Mouse (Mus musculus) G1E (cell line): ENCODE data around the gene Capn7. TPM values are rescaled to one million over a fixed set of nuclear protein-coding genes. Genes with fewer than 3 reads are reported as not detected.
A peak's percentile ranks its signal among the peaks of the same experiment; 100 is the strongest.

Source experiments
- ATAC-seq: 2 replicates; pipeline ENCODE4 v1.8.0; 2016; ENCODE audit warnings: mild to moderate bottlenecking; ENCODE audit not compliant: insufficient number of reproducible peaks, poor library complexity, low FRiP score, severe bottlenecking; ENCODE audit errors: extremely low read depth
- DNase-seq: peaks from one replicate; pipeline ENCODE4 v3.0.0; 2012; ENCODE audit warnings: low spot score
- H3K27me3 ChIP-seq: 2 replicates; pipeline ENCODE4 v1.6.1; 2012; ENCODE audit warnings: mild to moderate bottlenecking, low read length, inconsistent platforms; ENCODE audit not compliant: insufficient read depth
- H3K36me3 ChIP-seq: replicated peaks from 2 replicates; pipeline ENCODE3; 2012; ENCODE audit warnings: mild to moderate bottlenecking, inconsistent platforms
- H3K4me1 ChIP-seq: 2 replicates; pipeline ENCODE4 v1.6.1; 2012; ENCODE audit warnings: low read depth, low read length, inconsistent platforms, mixed read lengths; ENCODE audit not compliant: insufficient read depth
- H3K4me3 ChIP-seq: 2 replicates; pipeline ENCODE4 v1.5.1; 2012; ENCODE audit warnings: low read depth, mild to moderate bottlenecking, inconsistent platforms, low read length, moderate library complexity, mixed read lengths
- H3K9me3 ChIP-seq: replicated peaks from 2 replicates; pipeline ENCODE4 v1.6.1; 2012; ENCODE audit warnings: inconsistent platforms
- CTCF ChIP-seq: IDR thresholded peaks from 2 replicates; pipeline ENCODE4 v1.5.1; 2012; ENCODE audit warnings: low read depth, low read length, inconsistent platforms, mixed read lengths
- GATA1 ChIP-seq: IDR thresholded peaks from 2 replicates; pipeline ENCODE4 v1.6.1; 2012; ENCODE audit warnings: borderline replicate concordance, low read length, inconsistent platforms, mixed read lengths
- GATA2 ChIP-seq: IDR thresholded peaks from 2 replicates; pipeline ENCODE4 v1.6.1; 2012; ENCODE audit warnings: low read depth, low read length, inconsistent platforms, borderline replicate concordance
- POLR2AphosphoS5 ChIP-seq: IDR thresholded peaks from 2 replicates; pipeline ENCODE4 v1.6.1; 2012; ENCODE audit warnings: low read depth, low read length, inconsistent platforms; ENCODE audit not compliant: insufficient replicate concordance
- TAL1 ChIP-seq: conservative IDR thresholded peaks from 2 replicates; pipeline ENCODE4 v1.6.1; 2012; ENCODE audit warnings: low read depth, low read length, inconsistent platforms, mixed read lengths
- polyA plus RNA-seq: library from polyadenylated mRNA; stranded (reverse); fragments of >175 nt; gene quantifications from 2 replicates; pipeline ENCODE4 v1.2.3, GENCODE M21; 2012
- total RNA-seq, 2 experiments: library from RNA; stranded (forward) in 1 of 2; stranded (reverse) in 1 of 2; fragments of 200-1000 nt in 1 of 2; fragments of >200 nt in 1 of 2; fragmentation: Nextera tagmentation in 1 of 2; gene quantifications; 2 replicates each; pipeline ENCODE4 v1.2.3; 2014 to 2017

The Capn7 gene
- total and polyA plus RNA-seq, 3 experiments = 6.6 to 66.6 (median 46.9) TPM

DNA sequence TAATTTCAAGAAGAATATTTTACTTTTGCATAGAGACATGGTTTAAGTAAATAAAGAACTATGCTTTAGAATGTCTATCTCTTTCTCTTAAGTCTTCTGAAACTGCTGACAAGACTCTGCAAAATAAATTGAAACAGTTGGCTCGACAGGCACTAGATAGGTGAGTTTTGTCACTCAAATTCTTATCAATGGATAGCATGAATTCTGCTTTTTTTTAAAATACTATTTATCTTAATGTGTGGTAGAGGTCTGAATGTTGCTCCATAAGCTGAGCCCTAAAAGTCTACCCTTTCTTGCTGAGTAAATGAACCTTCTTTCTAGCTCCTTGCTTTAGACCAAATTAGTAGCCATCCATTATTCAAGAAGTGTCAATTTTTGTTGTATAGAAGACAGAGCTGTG, 8.9 kb downstream of the Capn7 start:
- DNase-seq (no peak), ATAC-seq (no peak)
- no peaks in the 10 kb centered on the region for H3K9me3 ChIP-seq
- no peaks in the 10 kb centered on the region for H3K4me1 ChIP-seq
- no peak overlapping the region for H3K4me3 ChIP-seq
- H3K36me3 ChIP-seq = peaks cover 69% of the 10 kb centered on the region
- TF ChIP-seq GATA1 (no peak), TAL1 (no peak), GATA2 (no peak), POLR2AphosphoS5 (no peak), CTCF (no peak)
- no peaks in the 10 kb centered on the region for H3K27me3 ChIP-seq

DNA sequence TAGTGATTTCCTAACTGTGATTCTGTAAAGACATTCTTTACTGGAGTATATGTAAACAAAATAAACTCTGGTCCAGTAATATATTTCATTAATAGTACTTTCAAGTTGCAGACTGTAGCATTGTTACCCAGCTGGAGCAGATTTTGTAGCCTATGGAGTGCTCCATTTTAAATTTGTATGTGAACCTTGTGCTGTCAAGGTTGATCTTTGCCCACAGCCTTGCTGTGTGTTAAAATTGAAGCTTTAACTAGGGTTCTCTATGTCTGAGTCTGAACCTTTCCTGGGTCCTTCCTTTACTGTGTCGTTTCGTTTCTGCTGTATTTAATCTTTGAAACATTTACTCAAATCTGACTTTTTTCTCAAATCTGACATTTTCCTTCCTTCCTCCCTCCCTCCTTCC, 25.8 kb downstream of the Capn7 start:
- H3K36me3 ChIP-seq = peaks cover 72% of the 10 kb centered on the region
- DNase-seq (no peak), ATAC-seq (no peak)
- TF ChIP-seq TAL1 (no peak), GATA2 (no peak), GATA1 (no peak)
- H3K27me3 ChIP-seq = no peaks in the 10 kb centered on the region
- H3K9me3 ChIP-seq = no peaks in the 10 kb centered on the region
- no peak overlapping the region for H3K4me3 ChIP-seq
- peaks cover 25% of the 10 kb centered on the region for H3K4me1 ChIP-seq

- no peak overlapping the region for H3K4me3 ChIP-seq
- H3K36me3 ChIP-seq = peaks cover 80% of the 10 kb centered on the region
- DNase-seq (no peak), ATAC-seq (peak; percentile 60)
- TF ChIP-seq CTCF (no peak), GATA2 (no peak), TAL1 (peak; percentile 56)
- H3K27me3 ChIP-seq = no peaks in the 10 kb centered on the region
- H3K4me1 ChIP-seq = peaks cover 32% of the 10 kb centered on the region
- H3K9me3 ChIP-seq = no peaks in the 10 kb centered on the region
These were observed 28.2 kb downstream of the Capn7 start for GRCm38 (mm10) chr14:31364589-31364988.

DNA sequence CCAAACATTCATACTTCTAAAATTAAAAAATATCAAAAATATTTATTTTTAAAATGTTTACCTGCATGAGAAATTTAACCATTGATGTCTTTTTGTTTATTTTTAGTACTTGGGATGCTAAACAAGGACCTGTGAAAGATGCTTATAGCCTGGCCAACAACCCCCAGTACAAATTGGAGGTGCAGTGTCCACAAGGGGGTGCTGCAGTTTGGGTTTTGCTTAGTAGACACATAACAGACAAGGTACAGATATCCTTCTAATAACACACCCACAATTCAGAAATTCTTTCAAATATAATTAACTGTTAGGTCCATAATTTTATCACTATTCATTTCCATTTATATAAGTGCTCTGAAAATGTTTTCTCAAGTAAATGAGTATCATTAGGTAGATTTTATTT, 28.9 kb downstream of the Capn7 start:
- ATAC-seq (no peak), DNase-seq (no peak)
- Histone ChIP-seq H3K9me3 (no peaks in the 10 kb centered on the region), H3K4me3 (no peak overlapping the region), H3K27me3 (no peaks in the 10 kb centered on the region), H3K36me3 (peaks cover 81% of the 10 kb centered on the region), H3K4me1 (peaks cover 32% of the 10 kb centered on the region)
- TF ChIP-seq CTCF = no peak
- TF ChIP-seq GATA2 = no peak
- TF ChIP-seq GATA1 = no peak
- TF ChIP-seq POLR2AphosphoS5 = no peak
- no peak for TF ChIP-seq TAL1

DNA sequence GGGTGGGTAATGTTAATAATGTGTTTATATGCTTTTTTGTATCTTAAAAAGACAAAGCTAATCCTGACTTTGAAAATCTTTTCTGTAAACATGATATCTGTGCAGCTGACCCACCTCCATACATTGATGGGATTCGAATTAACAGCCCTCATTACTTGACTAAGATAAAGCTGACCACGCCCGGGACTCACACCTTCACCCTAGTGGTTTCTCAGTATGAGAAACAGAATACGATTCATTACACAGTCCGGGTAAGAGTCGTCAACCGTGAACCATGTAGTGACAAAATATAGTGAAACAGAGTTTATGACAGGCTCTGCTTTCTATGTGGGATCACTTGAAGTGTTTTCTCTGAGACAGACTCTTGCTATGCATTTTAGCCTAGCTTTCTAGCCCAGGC, 31.5 kb downstream of the Capn7 start:
- Histone ChIP-seq H3K9me3 (no peaks in the 10 kb centered on the region), H3K4me1 (peaks cover 23% of the 10 kb centered on the region), H3K36me3 (peaks cover 77% of the 10 kb centered on the region), H3K27me3 (no peaks in the 10 kb centered on the region), H3K4me3 (no peak overlapping the region)
- no peak for DNase-seq
- TF ChIP-seq GATA1 (no peak), POLR2AphosphoS5 (no peak), TAL1 (no peak), GATA2 (no peak), CTCF (no peak)
- ATAC-seq = no peak

DNA sequence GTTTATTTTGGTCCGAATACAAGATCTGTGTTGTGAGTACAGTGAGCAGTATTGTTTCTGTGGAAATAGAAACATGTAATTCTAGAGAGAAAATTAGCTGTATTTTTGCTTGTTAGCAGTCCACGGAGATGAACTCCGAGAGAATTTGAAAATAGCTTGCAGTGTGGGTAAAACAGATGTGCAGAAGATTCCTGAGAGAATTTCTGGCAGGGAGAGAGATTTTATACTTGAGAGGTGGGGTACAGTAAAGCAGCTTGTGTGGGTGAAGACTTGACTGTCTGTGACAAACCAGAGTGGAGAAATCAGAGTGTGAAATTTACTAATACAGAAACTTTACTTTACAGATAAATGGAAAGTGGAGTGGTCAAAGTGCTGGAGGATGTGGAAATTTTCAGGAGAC, 32.9 kb downstream of the Capn7 start:
- H3K27me3 ChIP-seq = no peaks in the 10 kb centered on the region
- peaks cover 79% of the 10 kb centered on the region for H3K36me3 ChIP-seq
- H3K4me1 ChIP-seq = peaks cover 21% of the 10 kb centered on the region
- DNase-seq = no peak
- no peak for ATAC-seq
- no peak for TF ChIP-seq TAL1
- TF ChIP-seq GATA1 = no peak
- no peak for TF ChIP-seq CTCF
- no peak for TF ChIP-seq GATA2
- no peak for TF ChIP-seq POLR2AphosphoS5
- H3K9me3 ChIP-seq = no peaks in the 10 kb centered on the region
- H3K4me3 ChIP-seq = no peak overlapping the region

DNA sequence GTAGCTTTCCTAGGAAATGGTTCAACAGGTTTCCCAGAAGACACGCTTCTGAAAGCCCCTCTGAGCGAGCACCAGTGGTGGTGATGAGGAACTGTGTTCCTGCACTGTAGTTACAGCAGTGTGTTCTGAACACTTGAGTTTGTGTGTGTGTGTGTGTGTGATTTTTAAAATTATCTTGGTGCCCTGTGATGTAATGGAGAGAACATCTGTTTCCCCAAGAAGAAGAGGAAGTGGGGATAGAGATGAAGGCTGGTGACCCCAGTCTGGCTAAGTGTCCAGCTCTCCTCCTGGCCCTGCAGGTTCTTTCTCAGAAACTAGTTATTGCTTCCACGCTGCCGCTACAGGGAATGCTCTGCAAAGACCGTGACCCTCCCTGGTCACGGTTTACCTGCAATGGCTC, 38.0 kb downstream of the Capn7 start:
- Histone ChIP-seq H3K4me3 (no peak overlapping the region), H3K27me3 (no peaks in the 10 kb centered on the region), H3K4me1 (0 out of 2 replicates have a peak, but pooled peaks cover 3% of the 10 kb centered on the region), H3K9me3 (no peaks in the 10 kb centered on the region), H3K36me3 (peaks cover 77% of the 10 kb centered on the region)
- no peak for DNase-seq
- ATAC-seq = no peak
- TF ChIP-seq POLR2AphosphoS5 = no peak
- no peak for TF ChIP-seq GATA1
- TF ChIP-seq CTCF = no peak
- TF ChIP-seq GATA2 = no peak
- no peak for TF ChIP-seq TAL1
